Mouse (Mus musculus) Patski (cell line): Measurements from ENCODE around the gene Psors1c2. TPM values are rescaled to one million over a fixed set of nuclear protein-coding genes. Genes with fewer than 3 reads are reported as not detected.
"Not testable (repeated sequence)": the region's sequence is repeated elsewhere in the genome, so short reads cannot be mapped to it uniquely, and the experiment has no call there.

ENCODE experiments used
- ATAC-seq: fragments of 100-300 bp; one replicate; pipeline ENCODE4 v1.8.0; 2021
- CTCF ChIA-PET: fragments of 350-600 bp; sonication (Branson Sonifier 250); formaldehyde crosslinking; loops from one replicate; lab custom pipeline; 2022; ENCODE audit warnings: inconsistent platforms; lab: Charles Lee
- POLR2A ChIA-PET: fragments of 350-600 bp; sonication (Branson Sonifier 250); formaldehyde crosslinking; loops from one replicate; lab custom pipeline; 2022; ENCODE audit warnings: antibody characterized with exemption, inconsistent platforms; lab: Charles Lee
- DNase-seq: peaks from one replicate; pipeline ENCODE4 v3.0.0-alpha.2; 2011; ENCODE audit warnings: low read depth, low spot score
- H3K27me3 ChIP-seq: fragments of 371-371 bp; one replicate; pipeline ENCODE4 v1.5.1; 2021
- CTCF ChIP-seq: fragments of 100-300 bp; IDR thresholded peaks from one replicate; pipeline ENCODE4 v1.5.1; 2021
- in situ Hi-C: fragments of 300-500 bp; cut with MboI; formaldehyde crosslinking; loops from 3 replicates; pipeline ENCODE4 v1.11.1; 2018; ENCODE audit warnings: low pct_unique_long_range_greater_than_20kb, mixed read lengths
- polyA plus RNA-seq: library from polyadenylated mRNA; unstranded; gene quantifications from one replicate; pipeline ENCODE4 v1.2.3, GENCODE M21; 2021

Psors1c2 gene
- polyA plus RNA-seq, 1 experiment from 2014 or later, result 0.37 TPM

GRCm38 (mm10) chr17:35505776-35506175 is 27.2 kb upstream of the Psors1c2 start, which contains the start of gene Pou5f1:
Gene Pou5f1, plus strand, starts transcription at chr17:35506018.
- TF ChIP-seq CTCF, result no peak
- DNase-seq (no peak), ATAC-seq (no peak)
- ChIA-PET POLR2A (no interaction called here), CTCF (no interaction called here)
- in situ Hi-C loops, result no loop called here
- no peaks in the 10 kb centered on the region for H3K27me3 ChIP-seq

- DNase-seq (no peak), ATAC-seq (no peak)
- TF ChIP-seq CTCF, result no peak
- POLR2A ChIA-PET, result no interaction called here
- CTCF ChIA-PET, result no interaction called here
- H3K27me3 ChIP-seq, result no peaks in the 10 kb centered on the region
- in situ Hi-C loops, result no loop called here
These were observed 26.1 kb upstream of the Psors1c2 start for GRCm38 (mm10) chr17:35506881-35507280.

- ChIA-PET CTCF (no interaction called here), POLR2A (no interaction called here)
- TF ChIP-seq CTCF, result no peak
- ATAC-seq (no peak), DNase-seq (no peak)
- no peaks in the 10 kb centered on the region for H3K27me3 ChIP-seq
- in situ Hi-C loops, result no loop called here
These were observed 25.3 kb upstream of the Psors1c2 start for GRCm38 (mm10) chr17:35507556-35508260.

GRCm38 (mm10) chr17:35508279-35508678 is 24.7 kb upstream of the Psors1c2 start:
- CTCF ChIA-PET, in situ Hi-C loops, ATAC-seq, POLR2A ChIA-PET, H3K27me3 ChIP-seq, DNase-seq: not testable (repeated sequence)

- in situ Hi-C loops, result no loop called here
- ATAC-seq, result no peak
- no peak for TF ChIP-seq CTCF
- ChIA-PET CTCF (no interaction called here), POLR2A (no interaction called here)
- no peaks in the 10 kb centered on the region for H3K27me3 ChIP-seq
- DNase-seq, result no peak
These were observed 23.7 kb upstream of the Psors1c2 start for GRCm38 (mm10) chr17:35509284-35509683.

GRCm38 (mm10) chr17:35512916-35513626 is 19.9 kb upstream of the Psors1c2 start:
- ChIA-PET CTCF (interaction anchor here (0.7 to 5.1 kb wide), 9 partner anchors 11 to 30 kb away, joined by 3 to 16 read pairs (median 4); no protein-coding TSS in a partner anchor), POLR2A (interaction anchor here (1.0 kb wide), 1 partner anchor 41 kb away, joined by 3 read pairs; no protein-coding TSS in a partner anchor)
- no peak for ATAC-seq
- H3K27me3 ChIP-seq, result no peaks in the 10 kb centered on the region
- in situ Hi-C loops, result no loop called here
- no peak for TF ChIP-seq CTCF
- DNase-seq, result no peak

DNA sequence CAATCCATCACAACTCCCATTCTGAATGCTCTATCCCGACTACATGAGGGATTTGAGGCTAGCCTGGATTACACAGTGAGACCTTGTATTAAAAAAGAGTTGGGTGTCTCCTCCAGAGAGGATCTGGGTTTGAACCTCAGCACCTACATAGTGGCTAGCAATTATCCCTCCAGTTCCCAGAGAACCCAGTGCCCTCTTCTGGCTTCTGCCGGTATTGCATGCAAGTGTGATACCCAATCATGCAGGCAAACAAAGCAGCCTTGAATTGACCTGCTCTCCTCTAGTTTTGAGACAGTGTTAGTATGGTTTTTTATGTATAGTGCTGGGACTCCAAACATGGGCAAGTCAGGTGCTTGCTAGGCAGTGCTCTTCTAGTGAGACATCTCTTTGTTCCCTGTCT is 19.1 kb upstream of the Psors1c2 start:
- ATAC-seq (no peak), DNase-seq (no peak)
- ChIA-PET CTCF (interaction anchor here (0.8 to 5.1 kb wide), 6 partner anchors 10 to 30 kb away, joined by 3 to 16 read pairs (median 4); no protein-coding TSS in a partner anchor), POLR2A (no interaction called here)
- TF ChIP-seq CTCF, result no peak
- no peaks in the 10 kb centered on the region for H3K27me3 ChIP-seq
- in situ Hi-C loops, result no loop called here

DNA sequence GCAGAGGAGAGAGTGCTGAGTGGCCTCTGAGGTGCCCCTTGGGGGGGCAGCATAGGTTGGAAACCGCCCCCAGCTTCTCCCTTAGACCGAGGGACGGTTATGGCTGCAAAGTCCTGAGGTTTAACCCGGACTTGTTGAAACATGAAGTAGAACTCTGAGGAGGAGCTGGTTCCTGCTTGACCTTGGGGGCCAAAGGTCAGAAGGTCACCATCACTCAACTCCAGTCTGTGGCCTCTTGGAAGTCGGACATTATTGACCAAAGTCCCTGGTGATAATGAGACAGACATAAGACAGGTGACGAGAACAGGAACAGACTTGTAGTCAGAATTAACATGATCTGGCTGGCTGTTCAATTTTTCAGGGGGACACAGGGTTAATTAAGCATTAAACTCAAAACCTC is 18.2 kb upstream of the Psors1c2 start:
- POLR2A ChIA-PET, result no interaction called here
- TF ChIP-seq CTCF, result no peak
- no peaks in the 10 kb centered on the region for H3K27me3 ChIP-seq
- DNase-seq (no peak), ATAC-seq (no peak)
- in situ Hi-C loops, result no loop called here
- CTCF ChIA-PET, result interaction anchor here (1.2 to 5.1 kb wide), 6 partner anchors 14 to 30 kb away, joined by 3 to 16 read pairs (median 6); no protein-coding TSS in a partner anchor

- DNase-seq (no peak), ATAC-seq (no peak)
- POLR2A ChIA-PET, result no interaction called here
- H3K27me3 ChIP-seq, result no peaks in the 10 kb centered on the region
- TF ChIP-seq CTCF, result no peak
- CTCF ChIA-PET, result interaction anchor here (1.2 to 5.1 kb wide), 4 partner anchors 14 to 32 kb away, joined by 3 to 16 read pairs (median 5); no protein-coding TSS in a partner anchor
- in situ Hi-C loops, result no loop called here
These were observed 16.9 kb upstream of the Psors1c2 start for GRCm38 (mm10) chr17:35515911-35516640.

GRCm38 (mm10) chr17:35516652-35517500 is 16.1 kb upstream of the Psors1c2 start, which contains the start of the genes Tcf19 and Cchcr1:
Gene Tcf19, minus strand, starts transcription at chr17:35516824.
Gene Cchcr1, plus strand, starts transcription at chr17:35517100.
- in situ Hi-C loops, result no loop called here
- no peaks in the 10 kb centered on the region for H3K27me3 ChIP-seq
- ChIA-PET POLR2A (interaction anchor here (0.5 kb wide), 1 partner anchor 1387 kb away, joined by 3 read pairs; no protein-coding TSS in a partner anchor), CTCF (interaction anchor here (1.4 to 2.2 kb wide), 3 partner anchors 14 to 18 kb away, joined by 3 to 7 read pairs (median 5); no protein-coding TSS in a partner anchor)
- ATAC-seq (peak; percentile 95), DNase-seq (peak; percentile 79)
- no peak for TF ChIP-seq CTCF
